Mouse (Mus musculus) kidney, embryonic 14.5 days (tissue): ENCODE data around the gene Arap2. TPM values are rescaled to one million over a fixed set of nuclear protein-coding genes. Genes with fewer than 3 reads are reported as not detected.

Experiments used
- ATAC-seq: fragments of 200-750 bp; cut with Nextera tagmentation; 2 replicates; pipeline ENCODE4 v1.8.0; 2017; ENCODE audit warnings: moderate number of reproducible peaks, mild to moderate bottlenecking, moderate TSS enrichment, moderate library complexity; ENCODE audit not compliant: low FRiP score, low TSS enrichment
- H3K27ac ChIP-seq: fragments of 300-500 bp; sonication (generic); 2 replicates; pipeline ENCODE4 v1.5.1; 2014; ENCODE audit warnings: low read depth, mild to moderate bottlenecking, low read length, moderate library complexity, mixed read lengths
- H3K27me3 ChIP-seq: fragments of 300-500 bp; sonication (generic); 2 replicates; pipeline ENCODE4 v1.6.1; 2014; ENCODE audit warnings: mild to moderate bottlenecking, low read length; ENCODE audit not compliant: control insufficient read depth, insufficient read depth
- H3K36me3 ChIP-seq: fragments of 300-500 bp; sonication (generic); 2 replicates; pipeline ENCODE4 v1.6.1; 2014; ENCODE audit warnings: low read length, mixed read lengths; ENCODE audit not compliant: control insufficient read depth, insufficient read depth
- H3K4me1 ChIP-seq: fragments of 300-500 bp; sonication (generic); 2 replicates; pipeline ENCODE4 v1.6.1; 2014; ENCODE audit warnings: low read length, mixed read lengths; ENCODE audit not compliant: control insufficient read depth, insufficient read depth
- H3K4me2 ChIP-seq: fragments of 300-500 bp; sonication (generic); replicated peaks from 2 replicates; pipeline ENCODE4 v1.6.1; 2014; ENCODE audit warnings: low read depth, mild to moderate bottlenecking, low read length
- H3K4me3 ChIP-seq: fragments of 300-500 bp; sonication (generic); 2 replicates; pipeline ENCODE4 v1.5.1; 2014; ENCODE audit warnings: mild to moderate bottlenecking, low read length
- H3K9ac ChIP-seq: fragments of 300-500 bp; sonication (generic); 2 replicates; pipeline ENCODE4 v1.6.1; 2014; ENCODE audit warnings: low read depth, mild to moderate bottlenecking, low read length, moderate library complexity
- H3K9me3 ChIP-seq: fragments of 300-500 bp; sonication (generic); 2 replicates; pipeline ENCODE4 v1.6.1; 2016; ENCODE audit warnings: low read length; ENCODE audit not compliant: control insufficient read depth
- WGBS: fragments of 180-500 bp; shearing (Covaris S2); extraction: QIAGEN DNeasy Blood & Tissue Kit; methylation state at CpG from one replicate; pipeline ENCODE4 v1.1.7; 2014; 5-methylcytosine and 5-hydroxymethylcytosine counted together
- polyA plus RNA-seq: library from polyadenylated mRNA; unstranded; fragments of >200 nt; fragmentation: Nextera tagmentation; extraction: Ambion mirVana; gene quantifications from 2 replicates; pipeline ENCODE4 v1.2.1, GENCODE M21; 2014

Gene Arap2
- polyA plus RNA-seq, 1 experiment from 2014 or later = 3.6 TPM

GRCm38 (mm10) chr5:62672736-62673436, 93.1 kb downstream of the Arap2 start:
- H3K4me2 ChIP-seq = peak overlapping the region; percentile 25
- H3K4me1 ChIP-seq = no peaks in the 10 kb centered on the region
- no peak overlapping the region for H3K9ac ChIP-seq
- ATAC-seq = peak; percentile 60; the same call in 1 of the 2 replicates
- 13% methylated on average over 9 of the region's 9 CpGs for WGBS
- H3K27me3 ChIP-seq = no peaks in the 10 kb centered on the region
- H3K9me3 ChIP-seq = no peaks in the 10 kb centered on the region
- no peak overlapping the region for H3K4me3 ChIP-seq
- H3K36me3 ChIP-seq = no peaks in the 10 kb centered on the region
- H3K27ac ChIP-seq = 0 out of 2 replicates have a peak overlapping the region, but pooled peaks have one; percentile 6

GRCm38 (mm10) chr5:62665329-62665728, 100.6 kb downstream of the Arap2 start:
- no peak for ATAC-seq
- Histone ChIP-seq H3K4me2 (no peak overlapping the region), H3K4me3 (no peak overlapping the region), H3K36me3 (no peaks in the 10 kb centered on the region), H3K9me3 (no peaks in the 10 kb centered on the region), H3K27me3 (no peaks in the 10 kb centered on the region), H3K27ac (no peak overlapping the region), H3K4me1 (no peaks in the 10 kb centered on the region), H3K9ac (no peak overlapping the region)

- ATAC-seq = no peak
- H3K4me2 ChIP-seq = no peak overlapping the region
- no peak overlapping the region for H3K9ac ChIP-seq
- 92% methylated on average over 4 of the region's 4 CpGs for WGBS
- H3K4me1 ChIP-seq = no peaks in the 10 kb centered on the region
- H3K27me3 ChIP-seq = no peaks in the 10 kb centered on the region
- H3K36me3 ChIP-seq = no peaks in the 10 kb centered on the region
- no peaks in the 10 kb centered on the region for H3K9me3 ChIP-seq
- H3K27ac ChIP-seq = no peak overlapping the region
- no peak overlapping the region for H3K4me3 ChIP-seq
Measured at GRCm38 (mm10) chr5:62664847-62665246, 101.1 kb downstream of the Arap2 start.

DNA sequence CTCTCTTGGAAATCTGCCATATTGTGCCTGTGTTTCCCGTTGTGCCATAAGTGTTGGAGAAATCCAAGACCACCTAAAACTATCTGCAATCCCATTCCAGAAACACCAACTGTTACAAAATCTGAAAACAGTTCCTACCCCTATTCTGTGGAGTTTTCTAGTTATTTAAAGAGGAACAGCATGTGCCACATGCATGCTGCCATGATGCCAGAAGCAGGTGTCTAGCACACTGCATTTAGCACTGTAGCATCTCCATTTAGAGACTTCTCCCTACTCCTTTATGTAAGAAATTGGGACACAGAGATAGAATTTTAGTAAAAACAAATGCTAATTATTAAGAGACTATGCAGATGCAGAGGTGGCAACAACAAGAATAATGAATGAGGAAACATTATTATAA, 102.8 kb downstream of the Arap2 start:
- Histone ChIP-seq H3K9me3 (no peaks in the 10 kb centered on the region), H3K9ac (no peak overlapping the region), H3K4me3 (no peak overlapping the region), H3K36me3 (no peaks in the 10 kb centered on the region), H3K27me3 (no peaks in the 10 kb centered on the region), H3K27ac (no peak overlapping the region), H3K4me2 (no peak overlapping the region), H3K4me1 (no peaks in the 10 kb centered on the region)
- ATAC-seq = no peak
- 84% methylated on average over 1 of the region's 1 CpGs for WGBS

- WGBS = 69% methylated on average over 5 of the region's 5 CpGs
- H3K9ac ChIP-seq = no peak overlapping the region
- no peak for ATAC-seq
Measured at GRCm38 (mm10) chr5:62653924-62654323, 112.0 kb downstream of the Arap2 start.

GRCm38 (mm10) chr5:62642330-62642729, 123.6 kb downstream of the Arap2 start:
- Histone ChIP-seq H3K4me2 (no peak overlapping the region), H3K4me3 (no peak overlapping the region)
- WGBS = 92% methylated on average over 4 of the region's 4 CpGs

More at GRCm38 (mm10) chr5:62653924-62654323, 112.0 kb downstream of the Arap2 start:
- Histone ChIP-seq H3K9me3 (no peaks in the 10 kb centered on the region), H3K36me3 (no peaks in the 10 kb centered on the region), H3K4me2 (no peak overlapping the region), H3K27ac (no peak overlapping the region), H3K4me3 (no peak overlapping the region), H3K27me3 (no peaks in the 10 kb centered on the region), H3K4me1 (no peaks in the 10 kb centered on the region)

GRCm38 (mm10) chr5:62640501-62640900, 125.5 kb downstream of the Arap2 start:
- no peak for ATAC-seq
- Histone ChIP-seq H3K27me3 (no peaks in the 10 kb centered on the region), H3K4me2 (no peak overlapping the region), H3K36me3 (no peaks in the 10 kb centered on the region), H3K4me3 (no peak overlapping the region), H3K27ac (no peak overlapping the region), H3K9me3 (no peaks in the 10 kb centered on the region), H3K4me1 (no peaks in the 10 kb centered on the region), H3K9ac (no peak overlapping the region)
- 73% methylated on average over 8 of the region's 8 CpGs for WGBS

More at GRCm38 (mm10) chr5:62642330-62642729, 123.6 kb downstream of the Arap2 start:
- no peaks in the 10 kb centered on the region for H3K27me3 ChIP-seq
- no peaks in the 10 kb centered on the region for H3K36me3 ChIP-seq
- H3K27ac ChIP-seq = no peak overlapping the region
- ATAC-seq = no peak
- no peak overlapping the region for H3K9ac ChIP-seq
- no peaks in the 10 kb centered on the region for H3K4me1 ChIP-seq
- H3K9me3 ChIP-seq = no peaks in the 10 kb centered on the region

DNA sequence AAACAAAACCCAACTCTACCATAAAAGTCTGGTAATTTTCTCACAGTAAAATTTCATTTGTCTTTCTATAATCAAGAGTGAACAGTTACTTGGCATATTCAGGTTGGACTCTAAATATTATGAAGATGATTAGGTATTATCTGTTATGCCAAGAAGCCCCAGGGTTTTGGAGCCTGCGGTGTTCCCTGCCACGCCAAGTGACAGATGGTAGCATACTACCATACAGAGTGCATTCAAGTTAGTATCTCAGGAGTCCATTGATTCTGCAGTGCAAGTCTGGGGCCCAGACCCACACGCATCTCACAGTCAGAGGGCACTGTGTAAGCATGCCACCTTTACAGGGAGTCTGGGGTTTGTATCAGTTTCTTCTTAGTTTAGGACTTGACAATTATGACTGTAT, 129.6 kb downstream of the Arap2 start:
- Histone ChIP-seq H3K4me1 (no peaks in the 10 kb centered on the region), H3K4me3 (no peak overlapping the region), H3K9ac (no peak overlapping the region), H3K4me2 (no peak overlapping the region), H3K36me3 (no peaks in the 10 kb centered on the region), H3K27me3 (no peaks in the 10 kb centered on the region), H3K27ac (no peak overlapping the region), H3K9me3 (no peaks in the 10 kb centered on the region)
- 91% methylated on average over 3 of the region's 3 CpGs for WGBS
- ATAC-seq = no peak

GRCm38 (mm10) chr5:62628901-62629300, 137.1 kb downstream of the Arap2 start:
- H3K9me3 ChIP-seq = no peaks in the 10 kb centered on the region
- H3K27ac ChIP-seq = no peak overlapping the region
- no peak overlapping the region for H3K4me2 ChIP-seq
- no peaks in the 10 kb centered on the region for H3K4me1 ChIP-seq
- no peaks in the 10 kb centered on the region for H3K36me3 ChIP-seq
- ATAC-seq = no peak
- no peak overlapping the region for H3K4me3 ChIP-seq
- H3K27me3 ChIP-seq = no peaks in the 10 kb centered on the region
- no peak overlapping the region for H3K9ac ChIP-seq
- 91% methylated on average over 5 of the region's 5 CpGs for WGBS
